Mouse (Mus musculus) neural tube, embryonic 15.5 days (tissue): Measurements from ENCODE around the gene Arhgap40. TPM values are rescaled to one million over a fixed set of nuclear protein-coding genes. Genes with fewer than 3 reads are reported as not detected.

Experiments used
- ATAC-seq: fragments of 200-750 bp; cut with Nextera tagmentation; 2 replicates; pipeline ENCODE4 v1.8.0; 2017; ENCODE audit warnings: mild to moderate bottlenecking, moderate TSS enrichment, moderate library complexity; ENCODE audit not compliant: low FRiP score
- H3K27ac ChIP-seq: fragments of 300-500 bp; sonication (generic); replicated peaks from 2 replicates; pipeline ENCODE4 v1.5.1; 2015; ENCODE audit warnings: mild to moderate bottlenecking, inconsistent platforms
- H3K27me3 ChIP-seq: fragments of 300-500 bp; sonication (generic); replicated peaks from 2 replicates; pipeline ENCODE4 v1.6.1; 2015; ENCODE audit warnings: inconsistent platforms
- H3K36me3 ChIP-seq: fragments of 300-500 bp; sonication (generic); 2 replicates; pipeline ENCODE4 v1.6.1; 2015; ENCODE audit warnings: inconsistent platforms
- H3K4me1 ChIP-seq: fragments of 300-500 bp; sonication (generic); 2 replicates; pipeline ENCODE4 v1.6.1; 2015; ENCODE audit warnings: inconsistent platforms
- H3K4me2 ChIP-seq: fragments of 300-500 bp; sonication (generic); 2 replicates; pipeline ENCODE4 v1.6.1; 2015; ENCODE audit warnings: inconsistent platforms, mild to moderate bottlenecking, moderate library complexity
- H3K4me3 ChIP-seq: fragments of 300-500 bp; sonication (generic); replicated peaks from 2 replicates; pipeline ENCODE4 v1.5.1; 2015; ENCODE audit warnings: mild to moderate bottlenecking, inconsistent platforms
- H3K9ac ChIP-seq: fragments of 300-500 bp; sonication (generic); replicated peaks from 2 replicates; pipeline ENCODE4 v1.6.1; 2015; ENCODE audit warnings: mild to moderate bottlenecking, inconsistent platforms
- H3K9me3 ChIP-seq: fragments of 300-500 bp; sonication (generic); replicated peaks from 2 replicates; pipeline ENCODE4 v1.6.1; 2016; ENCODE audit warnings: inconsistent platforms
- WGBS: fragments of 180-500 bp; shearing (Covaris S2); methylation state at CpG from one replicate; pipeline ENCODE4 v1.1.7; 2015; ENCODE audit warnings: mixed read lengths; 5-methylcytosine and 5-hydroxymethylcytosine counted together
- polyA plus RNA-seq: library from polyadenylated mRNA; unstranded; fragments of >200 nt; fragmentation: Nextera tagmentation; extraction: Ambion mirVana; gene quantifications from 2 replicates; pipeline ENCODE4 v1.2.1, GENCODE M21; 2015

The Arhgap40 gene
- polyA plus RNA-seq, 1 experiment from 2014 or later = 1.2 TPM

DNA sequence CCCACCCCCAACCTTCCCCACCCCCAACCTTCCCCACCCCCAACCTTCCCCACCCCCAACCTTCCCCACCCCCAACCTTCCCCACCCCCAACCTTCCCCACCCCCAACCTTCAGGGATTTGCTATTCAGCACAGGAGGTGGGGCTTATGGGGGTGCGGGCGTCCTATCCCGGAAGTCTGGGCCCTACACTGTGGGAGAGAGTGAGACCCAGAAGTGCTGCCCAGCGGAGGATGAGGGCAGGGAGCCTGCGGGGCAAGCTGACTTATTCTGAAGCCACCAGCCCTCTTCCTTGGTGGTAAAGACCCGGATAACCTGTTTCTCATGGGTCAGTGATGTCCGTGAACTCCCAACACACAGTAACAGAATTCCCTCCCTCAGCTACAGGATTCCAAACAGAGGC lies 42.7 kb downstream of the Arhgap40 start:
- no peak for ATAC-seq
- H3K9ac ChIP-seq = no peak overlapping the region
- H3K27ac ChIP-seq = no peak overlapping the region
- peaks cover 30% of the 10 kb centered on the region for H3K4me1 ChIP-seq
- H3K4me3 ChIP-seq = no peak overlapping the region
- WGBS = 5% methylated on average over 7 of the region's 7 CpGs
- peaks cover 40% of the 10 kb centered on the region for H3K27me3 ChIP-seq
- no peaks in the 10 kb centered on the region for H3K36me3 ChIP-seq
- no peaks in the 10 kb centered on the region for H3K9me3 ChIP-seq
- H3K4me2 ChIP-seq = peak overlapping the region; percentile 58

DNA sequence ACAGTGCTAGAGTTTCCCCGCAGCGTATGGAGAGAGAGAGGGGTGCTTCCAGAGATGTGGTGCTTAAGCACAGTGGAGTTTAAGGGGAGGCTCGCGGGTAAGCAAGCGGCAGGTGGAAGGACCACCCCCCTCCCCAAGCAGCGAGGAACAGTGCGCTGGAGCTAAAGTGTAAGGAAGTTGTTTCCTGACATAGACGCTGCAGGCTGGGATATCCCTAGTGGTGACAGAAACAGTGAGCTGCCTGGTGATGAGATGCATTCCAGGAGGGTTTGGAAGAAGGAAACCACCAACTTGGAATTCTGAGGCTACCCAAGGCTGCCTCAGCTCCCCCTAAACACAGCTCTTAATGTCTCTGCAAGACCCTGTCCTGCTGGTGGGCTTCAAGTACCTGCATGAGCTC lies 43.2 kb downstream of the Arhgap40 start:
- 3% methylated on average over 8 of the region's 8 CpGs for WGBS

DNA sequence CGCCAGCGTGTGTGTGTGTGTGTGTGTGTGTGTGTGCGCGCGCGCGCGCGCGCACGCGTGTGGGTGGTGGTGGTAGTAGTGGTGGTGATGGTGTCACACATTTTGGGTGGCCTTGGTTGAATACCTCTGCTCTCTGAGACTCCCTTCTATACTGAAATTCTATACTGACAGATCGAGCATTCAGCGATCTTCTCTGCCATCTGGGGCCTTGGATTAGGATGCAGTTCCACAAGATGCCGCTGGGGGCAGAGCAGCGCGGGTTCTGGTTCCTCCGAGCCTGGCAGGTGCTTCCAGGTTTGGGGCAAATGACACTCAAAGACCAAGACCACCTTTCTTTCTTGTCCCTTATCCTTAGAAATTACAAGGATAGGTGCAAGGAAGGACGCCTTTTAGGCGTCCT lies 43.6 kb downstream of the Arhgap40 start:
- H3K9ac ChIP-seq = peak overlapping the region; percentile 30
- H3K9me3 ChIP-seq = no peaks in the 10 kb centered on the region
- H3K27ac ChIP-seq = 0 out of 2 replicates have a peak overlapping the region, but pooled peaks have one; percentile 23
- H3K4me3 ChIP-seq = peak overlapping the region; percentile 34
- peaks cover 33% of the 10 kb centered on the region for H3K4me1 ChIP-seq
- H3K27me3 ChIP-seq = peaks cover 34% of the 10 kb centered on the region
- H3K4me2 ChIP-seq = peak overlapping the region; percentile 58
- peak; percentile 23 for ATAC-seq
- H3K36me3 ChIP-seq = no peaks in the 10 kb centered on the region
- WGBS = 0% methylated on average over 20 of the region's 20 CpGs

More for the DNA sequence above, 43.2 kb downstream of the Arhgap40 start:
- no peaks in the 10 kb centered on the region for H3K36me3 ChIP-seq
- H3K27me3 ChIP-seq = peaks cover 38% of the 10 kb centered on the region
- peak; percentile 18 for ATAC-seq
- H3K4me3 ChIP-seq = peak overlapping the region; percentile 34
- peak overlapping the region; percentile 58 for H3K4me2 ChIP-seq
- peak overlapping the region; percentile 30 for H3K9ac ChIP-seq
- no peaks in the 10 kb centered on the region for H3K9me3 ChIP-seq
- 0 out of 2 replicates have a peak overlapping the region, but pooled peaks have one; percentile 23 for H3K27ac ChIP-seq
- H3K4me1 ChIP-seq = peaks cover 29% of the 10 kb centered on the region

DNA sequence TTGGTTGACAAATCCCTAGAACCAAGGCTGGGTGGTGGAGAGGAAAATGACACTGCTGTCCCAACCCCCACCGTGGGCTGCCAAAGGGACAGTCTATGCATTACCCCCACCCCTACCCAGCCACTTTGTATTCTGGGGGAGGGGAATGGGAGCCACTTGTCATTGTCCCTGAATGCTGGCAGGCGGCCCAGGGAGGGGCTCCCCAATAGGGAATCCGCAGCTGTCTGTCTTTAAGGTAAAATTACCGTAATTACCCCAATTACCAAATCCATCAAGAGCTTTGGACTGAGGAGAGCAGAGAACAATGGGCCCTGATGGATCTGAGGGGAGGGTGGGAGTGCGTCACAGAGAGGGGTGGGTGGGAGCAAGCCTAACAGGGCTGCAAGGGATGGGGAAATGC lies 44.2 kb downstream of the Arhgap40 start:
- no peak for ATAC-seq
- Histone ChIP-seq H3K4me2 (no peak overlapping the region), H3K36me3 (no peaks in the 10 kb centered on the region), H3K27ac (no peak overlapping the region), H3K4me1 (peaks cover 39% of the 10 kb centered on the region), H3K9me3 (no peaks in the 10 kb centered on the region), H3K27me3 (peaks cover 28% of the 10 kb centered on the region), H3K9ac (no peak overlapping the region), H3K4me3 (no peak overlapping the region)
- WGBS = 2% methylated on average over 5 of the region's 5 CpGs

DNA sequence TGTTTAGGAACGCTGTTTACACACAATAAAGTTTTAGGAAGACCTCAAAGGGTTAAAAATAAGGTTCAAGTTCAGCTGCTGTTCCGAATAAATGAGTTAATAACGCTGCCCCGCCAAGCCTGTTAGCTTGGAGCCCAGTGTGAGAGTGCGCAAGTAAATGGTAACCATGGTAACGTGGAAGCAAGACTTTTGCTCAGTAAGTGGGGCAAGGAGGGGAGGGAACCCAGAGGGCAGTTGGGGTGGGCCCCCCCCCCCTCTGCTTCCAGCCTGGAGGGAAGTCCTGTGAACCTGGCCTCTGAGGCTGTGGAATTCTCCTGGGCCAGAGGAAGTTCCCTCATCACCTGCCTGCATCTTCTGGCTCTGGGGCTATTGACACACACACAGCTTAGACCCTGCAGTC lies 47.3 kb downstream of the Arhgap40 start:
- H3K27me3 ChIP-seq = peaks cover 17% of the 10 kb centered on the region
- H3K4me3 ChIP-seq = no peak overlapping the region
- WGBS = 27% methylated on average over 6 of the region's 6 CpGs
- H3K9ac ChIP-seq = no peak overlapping the region
- H3K27ac ChIP-seq = no peak overlapping the region
- H3K36me3 ChIP-seq = no peaks in the 10 kb centered on the region
- no peak overlapping the region for H3K4me2 ChIP-seq
- peaks cover 27% of the 10 kb centered on the region for H3K4me1 ChIP-seq
- ATAC-seq = no peak
- no peaks in the 10 kb centered on the region for H3K9me3 ChIP-seq

DNA sequence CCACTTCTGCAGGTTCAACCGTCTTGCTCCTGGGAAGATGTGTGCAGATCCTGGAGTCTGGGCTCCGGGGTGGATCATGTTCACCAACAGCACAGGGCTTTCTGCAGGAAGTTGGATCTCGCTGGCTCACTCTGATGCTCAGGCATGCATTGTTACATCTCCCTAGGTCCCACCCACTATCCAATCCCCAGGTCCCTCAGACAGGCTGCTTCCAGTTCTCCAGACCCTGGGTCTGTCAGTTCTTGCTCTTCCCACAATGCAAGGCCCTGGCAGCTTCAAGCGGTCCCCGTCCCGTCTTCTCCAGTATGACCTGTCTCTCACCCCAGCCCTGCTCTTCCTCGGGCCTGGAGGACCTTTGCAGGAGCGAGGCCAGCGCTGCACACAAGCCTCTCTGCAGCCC lies 48.2 kb downstream of the Arhgap40 start:
- no peak overlapping the region for H3K4me3 ChIP-seq
- H3K27me3 ChIP-seq = peaks cover 16% of the 10 kb centered on the region
- no peaks in the 10 kb centered on the region for H3K9me3 ChIP-seq
- H3K9ac ChIP-seq = peak overlapping the region; percentile 17; the same call in 1 of the 2 replicates
- no peak for ATAC-seq
- no peaks in the 10 kb centered on the region for H3K36me3 ChIP-seq
- H3K4me2 ChIP-seq = no peak overlapping the region
- 27% methylated on average over 9 of the region's 9 CpGs for WGBS
- H3K4me1 ChIP-seq = peaks cover 21% of the 10 kb centered on the region
- peak overlapping the region; percentile 74 for H3K27ac ChIP-seq

DNA sequence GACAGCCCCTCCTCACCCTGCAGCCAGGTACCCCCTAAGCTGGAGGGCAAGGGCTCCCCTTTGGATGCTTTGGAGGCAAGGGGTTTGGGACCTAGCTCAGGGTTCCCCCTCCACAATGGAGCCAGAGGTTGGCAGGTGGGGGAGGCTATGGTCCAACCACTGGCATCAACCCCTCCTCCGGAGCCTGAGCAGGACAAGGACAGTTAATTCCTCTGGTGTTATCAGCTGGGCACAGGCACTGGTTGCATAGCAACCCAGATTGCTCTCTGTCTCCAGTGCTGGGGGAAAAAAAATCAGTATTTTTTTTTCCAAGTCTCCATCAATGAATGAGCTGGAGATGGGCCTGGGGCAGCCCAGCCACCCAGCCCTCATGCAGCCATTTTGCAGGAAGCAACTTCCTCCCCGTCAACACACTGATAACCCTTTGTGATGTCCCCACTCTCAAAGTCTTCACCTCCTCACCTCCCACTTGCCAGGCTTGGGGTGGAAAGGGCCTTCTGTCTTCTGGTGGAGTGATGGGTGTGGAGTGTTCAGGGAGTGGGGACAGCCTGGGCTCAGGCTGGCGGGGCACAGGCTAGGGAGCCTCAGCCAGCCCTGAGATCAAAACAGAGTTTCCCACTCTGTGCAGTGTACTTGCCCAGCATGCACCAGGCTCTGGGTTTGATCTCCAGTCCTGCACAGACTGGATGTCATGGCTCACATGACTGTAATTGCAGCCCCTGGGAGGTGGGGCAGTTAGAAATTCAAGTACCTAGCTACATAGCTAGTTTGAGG lies 49.0 kb downstream of the Arhgap40 start:
- H3K4me2 ChIP-seq = no peak overlapping the region

DNA sequence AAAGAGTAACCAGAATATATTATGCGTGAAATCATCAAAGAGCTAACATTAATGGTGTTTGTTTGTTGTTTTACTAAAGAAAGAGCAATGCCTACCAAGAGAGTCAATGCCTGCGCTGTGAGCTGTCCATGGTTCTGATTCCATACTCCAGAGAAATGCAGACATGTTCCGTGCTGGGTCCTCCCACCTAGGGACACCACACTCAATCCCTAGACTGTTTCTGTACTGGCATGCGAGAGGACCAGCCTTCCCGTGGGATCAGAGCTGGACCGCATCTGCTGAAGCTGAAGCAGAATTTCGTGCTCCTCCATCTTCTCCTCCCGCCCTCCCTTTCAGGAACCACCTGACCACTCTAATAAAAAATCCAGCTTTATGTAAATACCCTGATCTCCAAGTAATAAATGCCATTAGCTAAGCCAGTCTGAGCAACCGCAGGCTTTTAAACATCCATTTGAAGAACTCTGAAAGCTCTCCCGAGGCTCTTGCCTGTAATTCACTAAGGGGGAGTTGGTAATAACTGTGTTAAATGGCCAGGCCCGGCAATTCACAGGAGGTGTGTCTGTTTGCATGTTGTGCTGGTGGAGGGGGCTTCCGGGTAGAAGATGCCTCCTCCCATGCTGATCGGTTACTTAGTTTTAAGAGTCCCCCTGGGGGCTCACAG lies 58.0 kb downstream of the Arhgap40 start:
- Histone ChIP-seq H3K4me2 (peak overlapping the region; percentile 29), H3K27ac (0 out of 2 replicates have a peak overlapping the region, but pooled peaks have one; percentile 20), H3K4me1 (peaks cover 29% of the 10 kb centered on the region), H3K9ac (no peak overlapping the region), H3K9me3 (no peaks in the 10 kb centered on the region), H3K36me3 (no peaks in the 10 kb centered on the region), H3K4me3 (no peak overlapping the region), H3K27me3 (peaks cover 11% of the 10 kb centered on the region)
- peak; percentile 39; the same call in 1 of the 2 replicates for ATAC-seq
- WGBS = 9% methylated on average over 13 of the region's 13 CpGs

More for the DNA sequence above, 49.0 kb downstream of the Arhgap40 start:
- Histone ChIP-seq H3K27me3 (peaks cover 18% of the 10 kb centered on the region), H3K9ac (no peak overlapping the region; the same call in 1 of the 2 replicates), H3K4me3 (no peak overlapping the region), H3K27ac (peak overlapping the region; percentile 74), H3K9me3 (no peaks in the 10 kb centered on the region), H3K36me3 (no peaks in the 10 kb centered on the region), H3K4me1 (peaks cover 14% of the 10 kb centered on the region)
- ATAC-seq = peak; percentile 78
- WGBS = 49% methylated on average over 3 of the region's 3 CpGs

DNA sequence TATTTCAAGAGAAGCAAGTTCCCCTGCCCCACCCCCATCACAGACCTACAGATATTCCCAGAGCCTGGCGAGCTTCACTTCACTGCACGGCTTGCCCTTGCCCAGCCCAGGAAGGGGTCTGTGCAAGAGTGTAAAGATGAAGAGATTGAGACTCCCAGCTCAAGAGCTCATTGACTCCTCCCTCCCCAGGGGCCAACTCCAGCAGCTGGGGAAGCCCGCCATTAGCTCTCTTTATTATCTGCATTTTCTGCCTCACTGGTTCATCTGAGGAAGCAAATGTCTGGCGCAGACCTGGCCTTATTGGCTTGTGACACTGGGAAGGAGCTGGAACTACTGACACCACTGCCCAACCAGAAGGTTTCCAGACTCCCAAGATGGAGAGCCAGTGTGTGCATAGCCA lies 67.4 kb downstream of the Arhgap40 start:
- ATAC-seq = no peak
- no peak overlapping the region for H3K4me3 ChIP-seq
- H3K4me2 ChIP-seq = no peak overlapping the region
- WGBS = 32% methylated on average over 4 of the region's 4 CpGs
- H3K27ac ChIP-seq = no peak overlapping the region
- H3K27me3 ChIP-seq = peaks cover 3% of the 10 kb centered on the region; the same call in 1 of the 2 replicates
- no peak overlapping the region for H3K9ac ChIP-seq
- no peaks in the 10 kb centered on the region for H3K36me3 ChIP-seq
- H3K9me3 ChIP-seq = no peaks in the 10 kb centered on the region
- H3K4me1 ChIP-seq = peaks cover 12% of the 10 kb centered on the region

DNA sequence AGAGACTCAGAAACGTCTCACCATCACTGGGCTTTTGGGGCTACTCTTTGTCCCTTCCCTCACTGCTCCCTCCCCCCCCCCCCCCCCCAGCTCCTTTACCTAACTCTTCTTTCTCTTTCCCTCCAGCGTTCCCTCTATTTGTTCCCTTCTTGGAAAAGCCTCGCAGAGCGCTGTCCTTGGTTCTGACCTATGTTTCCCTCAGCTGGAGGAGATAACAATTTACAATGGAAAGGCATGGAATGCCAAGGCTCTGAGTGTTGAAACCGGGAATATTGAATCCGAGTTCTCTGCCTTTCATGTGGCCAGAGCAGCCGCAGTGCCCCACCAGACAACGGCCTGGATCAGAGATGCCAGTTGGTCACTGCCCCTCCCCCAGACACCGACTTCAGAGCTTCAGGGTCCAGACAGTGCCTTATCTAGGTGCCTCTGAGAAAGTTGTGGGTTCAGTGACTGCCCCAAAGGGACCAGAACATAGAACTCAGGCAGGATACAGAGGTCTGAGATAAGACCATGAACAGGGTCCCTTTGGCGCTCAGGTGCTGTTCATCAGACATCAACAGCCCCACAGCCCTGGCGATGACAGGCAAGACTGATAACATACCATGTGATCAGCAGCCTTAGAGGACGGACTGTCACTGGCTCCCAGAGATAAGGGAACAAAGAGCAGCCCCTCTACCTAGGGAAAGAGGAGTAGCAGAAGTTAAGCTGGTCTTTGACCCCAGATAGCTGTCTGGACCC lies 72.2 kb downstream of the Arhgap40 start:
- no peak for ATAC-seq
- no peak overlapping the region for H3K27ac ChIP-seq
- peaks cover 29% of the 10 kb centered on the region for H3K4me1 ChIP-seq
- no peak overlapping the region for H3K9ac ChIP-seq
- 12% methylated on average over 12 of the region's 12 CpGs for WGBS
- no peaks in the 10 kb centered on the region for H3K9me3 ChIP-seq
- no peak overlapping the region for H3K4me3 ChIP-seq
- no peaks in the 10 kb centered on the region for H3K36me3 ChIP-seq
- H3K27me3 ChIP-seq = peaks cover 11% of the 10 kb centered on the region
- H3K4me2 ChIP-seq = no peak overlapping the region

DNA sequence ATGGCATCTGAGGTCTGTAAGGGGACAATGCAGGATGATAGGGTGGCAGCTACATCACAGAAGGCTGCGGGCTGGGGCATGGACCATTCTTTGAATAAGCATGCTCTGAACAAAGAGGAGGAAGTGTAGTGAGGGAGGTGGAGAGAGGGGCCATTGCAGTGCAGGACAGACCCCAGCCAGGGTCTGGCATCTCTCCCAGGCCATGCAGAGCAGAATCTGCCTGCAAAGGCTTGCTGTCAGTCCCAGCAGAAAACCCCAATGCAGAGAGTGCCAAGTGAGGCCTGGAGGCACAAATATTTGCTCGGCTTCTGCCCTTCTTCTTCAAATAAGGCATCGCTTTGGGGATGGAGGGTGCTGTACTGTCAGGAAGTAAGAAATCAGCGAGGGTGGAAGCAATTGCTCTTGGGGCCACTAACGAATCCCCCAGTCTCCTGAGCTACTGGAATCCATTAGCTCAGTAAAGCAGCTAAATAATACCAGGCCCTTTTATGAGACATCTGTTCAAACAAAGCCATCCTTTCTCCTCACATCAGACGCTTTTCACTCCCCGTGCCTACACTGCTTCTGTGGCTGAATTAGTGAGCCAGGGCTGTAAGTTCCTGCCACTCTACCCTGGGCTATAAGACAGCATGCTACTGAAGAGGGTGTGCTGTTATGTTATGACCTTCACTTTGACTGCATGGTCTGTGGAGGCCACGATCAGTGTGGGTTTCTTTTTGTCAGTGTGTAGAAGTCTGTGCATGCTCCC lies 76.1 kb downstream of the Arhgap40 start:
- no peaks in the 10 kb centered on the region for H3K9me3 ChIP-seq
- peak overlapping the region; percentile 72 for H3K27ac ChIP-seq
- peaks cover 32% of the 10 kb centered on the region for H3K4me1 ChIP-seq
- H3K9ac ChIP-seq = no peak overlapping the region
- ATAC-seq = peak; percentile 38; the same call in 1 of the 2 replicates
- WGBS = 14% methylated on average over 8 of the region's 8 CpGs
- no peak overlapping the region for H3K4me2 ChIP-seq
- no peaks in the 10 kb centered on the region for H3K36me3 ChIP-seq
- H3K4me3 ChIP-seq = no peak overlapping the region
- H3K27me3 ChIP-seq = peaks cover 11% of the 10 kb centered on the region
